Mouse (Mus musculus): Measurements from ENCODE around the gene Phf11b. TPM values are rescaled to one million over a fixed set of nuclear protein-coding genes. Genes with fewer than 3 reads are reported as not detected.

The Phf11b gene
- polyA plus RNA-seq, 1 experiment from 2014 or later: 1.4 TPM

Other genes with a start within 250 kb of the Phf11b start
- gene 1700129C05Rik, start 198.5 kb downstream of the Phf11b start, polyA plus RNA-seq (2014; fragmentation: Nextera tagmentation; extraction: Ambion mirVana): not detected in 2 replicates
- not detected in 2 replicates for gene Gm5142, start 162.6 kb downstream of the Phf11b start, polyA plus RNA-seq (2014; fragmentation: Nextera tagmentation; extraction: Ambion mirVana)
- gene Rcbtb1, start 140.1 kb downstream of the Phf11b start, polyA plus RNA-seq (2014; fragmentation: Nextera tagmentation; extraction: Ambion mirVana): 20.0 and 22.9 TPM in 2 replicates
- not detected in 2 replicates for gene Gm6904, start 81.1 kb downstream of the Phf11b start, polyA plus RNA-seq (2014; fragmentation: Nextera tagmentation; extraction: Ambion mirVana)
- gene Phf11a, start 43.8 kb downstream of the Phf11b start, polyA plus RNA-seq (2014; fragmentation: Nextera tagmentation; extraction: Ambion mirVana): 0.16 and 0.30 TPM in 2 replicates
- gene Phf11d, start 24.1 kb upstream of the Phf11b start, polyA plus RNA-seq (2014; fragmentation: Nextera tagmentation; extraction: Ambion mirVana): 1.7 and 2.9 TPM in 2 replicates
- gene Phf11c, start 54.0 kb upstream of the Phf11b start, polyA plus RNA-seq (2014; fragmentation: Nextera tagmentation; extraction: Ambion mirVana): 0.34 and 0.54 TPM in 2 replicates
- 6.8 and 8.3 TPM in 2 replicates for gene Setdb2, start 99.5 kb upstream of the Phf11b start, polyA plus RNA-seq (2014; fragmentation: Nextera tagmentation; extraction: Ambion mirVana)
- gene Cab39l, start 99.6 kb upstream of the Phf11b start, polyA plus RNA-seq (2014; fragmentation: Nextera tagmentation; extraction: Ambion mirVana): 25.2 and 26.5 TPM in 2 replicates

Data from heart, embryonic 14.5 days (tissue).